Mouse (Mus musculus) kidney, adult 8-10 months (tissue): ENCODE data around the gene Ptpro.
A peak's percentile ranks its signal among the peaks of the same experiment; 100 is the strongest.

Source experiments
- DNase-seq, 2 experiments: peaks; one replicate each; pipeline ENCODE4 v3.0.0; 2022

Gene Ptpro

DNA sequence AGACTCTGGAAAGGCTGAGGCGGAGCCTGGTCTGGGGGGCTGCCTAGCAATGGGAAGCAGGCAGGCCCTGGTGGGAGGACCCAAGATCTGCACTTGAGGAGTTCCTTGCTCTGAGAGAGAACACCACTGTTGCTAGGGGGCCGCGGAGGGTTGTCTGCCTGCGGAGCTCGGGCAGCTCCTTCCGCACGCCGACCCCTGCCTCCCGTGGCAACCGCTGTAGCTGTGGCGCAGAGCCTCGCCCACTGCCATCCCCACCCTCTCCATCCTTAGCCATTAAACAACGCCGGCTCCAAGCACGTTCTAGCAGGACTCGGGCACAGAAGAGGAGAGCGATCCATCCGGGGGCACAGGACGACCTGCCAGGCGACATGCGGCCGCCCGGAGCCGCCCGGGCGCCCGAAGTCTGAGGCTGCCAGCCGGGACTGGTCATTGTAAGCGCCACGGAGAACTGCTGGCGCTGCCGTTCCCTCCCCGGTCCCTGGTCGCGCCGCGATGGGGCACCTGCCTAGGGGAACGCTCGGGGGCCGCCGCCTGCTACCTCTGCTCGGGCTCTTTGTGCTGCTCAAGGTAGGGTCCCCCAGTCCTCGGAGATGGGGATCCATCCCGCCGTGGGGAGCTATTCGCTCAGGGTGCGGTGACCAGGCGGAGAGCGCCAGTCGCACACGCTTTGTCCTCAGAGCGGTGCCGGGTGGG is at the start of gene Ptpro:
TSS of gene Ptpro (plus strand) at position 126 of the 693 bp plus-strand sequence.
- no peak for DNase-seq

DNA sequence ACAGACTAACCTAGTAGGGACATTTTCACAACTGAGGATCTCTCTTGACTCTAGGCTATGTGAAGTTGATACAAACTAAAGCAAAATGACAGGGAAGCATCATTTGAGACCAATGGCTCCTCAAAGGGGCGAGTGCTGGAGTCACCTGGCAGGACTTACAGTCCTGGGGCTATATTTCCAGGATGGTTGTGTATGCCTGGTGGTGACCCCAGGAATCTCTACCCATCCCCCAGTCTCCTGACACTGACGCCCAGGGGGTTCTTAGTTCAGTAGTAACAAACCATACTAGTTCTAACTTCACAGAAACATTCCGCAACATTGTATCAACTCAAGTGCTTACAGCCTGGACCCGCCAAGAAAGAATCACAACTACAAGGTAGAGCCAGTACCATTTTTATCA is 49.5 kb upstream of the Ptpro start:
- DNase-seq: no peak

GRCm38 (mm10) chr6:137205662-137206400 is 46.3 kb upstream of the Ptpro start:
- DNase-seq: no peak

- peak; percentile 69 to 80 for DNase-seq
Measured at GRCm38 (mm10) chr6:137207126-137207525, 45.0 kb upstream of the Ptpro start.

DNA sequence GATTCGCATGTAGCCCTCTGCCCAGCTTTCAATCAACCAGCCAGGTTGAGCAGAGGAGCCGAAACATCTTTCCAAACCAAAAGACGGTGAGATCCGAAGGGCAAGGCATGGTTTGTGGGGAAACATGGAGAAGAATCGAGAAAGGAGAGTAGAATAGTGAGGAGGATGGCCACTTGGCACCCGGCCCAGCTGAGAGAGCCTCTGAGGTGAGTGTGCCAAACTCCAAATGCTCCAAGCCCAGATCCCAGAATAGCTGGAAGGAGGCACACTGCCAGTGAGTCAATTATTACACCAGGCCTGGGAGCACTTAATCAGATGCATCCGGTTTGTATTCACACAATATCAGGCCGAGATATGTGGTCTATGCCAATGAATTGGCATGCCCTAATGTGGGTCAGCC is 42.1 kb upstream of the Ptpro start:
- DNase-seq: peak; percentile 93 to 94

DNA sequence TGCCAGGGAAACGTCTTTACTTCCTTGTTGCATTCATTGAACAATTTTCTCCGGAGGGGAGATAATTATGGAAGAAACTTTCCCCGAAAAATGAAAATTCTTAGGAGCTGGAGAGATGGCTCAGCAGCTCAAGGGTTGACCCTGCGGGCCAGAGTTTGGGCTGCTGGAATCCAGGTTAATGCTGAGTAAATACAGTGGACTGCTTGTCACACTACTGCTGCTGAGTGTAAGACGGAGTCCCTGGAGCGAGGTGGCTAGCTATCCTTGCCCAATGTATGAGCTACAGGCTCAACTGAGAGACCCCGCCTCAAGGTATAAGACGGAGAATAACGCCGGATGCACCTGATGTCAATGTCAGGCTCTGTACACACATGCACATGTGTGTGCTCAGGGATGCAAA is 41.1 kb upstream of the Ptpro start:
- no peak for DNase-seq

GRCm38 (mm10) chr6:137211441-137211840 is 40.7 kb upstream of the Ptpro start:
- peak; percentile 42 to 50 for DNase-seq

- no peak for DNase-seq
Measured at GRCm38 (mm10) chr6:137217841-137218463, 34.2 kb upstream of the Ptpro start.

GRCm38 (mm10) chr6:137252887-137253242 is 746 bp downstream of the Ptpro start:
- DNase-seq: no peak

GRCm38 (mm10) chr6:137253415-137253814 is 1.3 kb downstream of the Ptpro start:
- no peak for DNase-seq

GRCm38 (mm10) chr6:137261033-137261432 is 8.9 kb downstream of the Ptpro start:
- no peak for DNase-seq

DNA sequence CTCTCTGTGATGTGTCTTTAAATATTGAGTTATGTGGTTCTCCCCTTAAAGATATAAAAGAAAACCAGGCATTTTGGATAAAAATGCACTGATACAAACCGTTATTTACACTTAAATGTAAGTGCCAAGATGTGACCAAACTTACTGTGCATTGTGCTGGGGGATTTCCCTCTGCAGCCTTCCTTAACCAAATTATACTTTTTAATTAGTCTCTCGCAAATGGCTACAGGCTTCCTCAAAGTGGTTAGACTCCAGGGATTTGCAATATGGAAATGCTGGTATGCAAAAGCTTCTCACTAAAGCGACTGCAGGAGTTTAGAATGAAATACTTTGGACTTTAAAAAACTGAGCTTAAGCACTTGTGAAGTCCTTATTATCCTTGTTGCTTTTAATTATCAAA is 10.0 kb downstream of the Ptpro start:
- no peak for DNase-seq

DNA sequence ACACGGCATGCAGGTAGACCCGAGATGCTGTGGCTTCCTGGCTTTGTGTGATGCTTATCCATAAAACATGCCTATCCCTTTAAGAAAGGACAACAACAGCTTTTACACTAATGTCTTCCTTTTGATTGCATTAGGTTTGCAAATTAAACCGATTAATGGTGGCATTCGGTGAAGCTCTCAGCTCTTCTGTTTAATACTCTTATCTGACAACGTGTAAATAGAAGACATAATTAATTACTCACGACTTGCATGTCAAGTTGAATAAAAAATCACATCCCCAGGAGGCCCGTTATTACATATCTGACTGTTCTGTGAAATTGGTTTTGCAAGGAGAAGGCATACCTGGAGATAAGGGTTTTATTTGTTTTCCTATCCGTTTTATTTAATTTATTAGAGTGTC is 15.9 kb downstream of the Ptpro start:
- DNase-seq: no peak

DNA sequence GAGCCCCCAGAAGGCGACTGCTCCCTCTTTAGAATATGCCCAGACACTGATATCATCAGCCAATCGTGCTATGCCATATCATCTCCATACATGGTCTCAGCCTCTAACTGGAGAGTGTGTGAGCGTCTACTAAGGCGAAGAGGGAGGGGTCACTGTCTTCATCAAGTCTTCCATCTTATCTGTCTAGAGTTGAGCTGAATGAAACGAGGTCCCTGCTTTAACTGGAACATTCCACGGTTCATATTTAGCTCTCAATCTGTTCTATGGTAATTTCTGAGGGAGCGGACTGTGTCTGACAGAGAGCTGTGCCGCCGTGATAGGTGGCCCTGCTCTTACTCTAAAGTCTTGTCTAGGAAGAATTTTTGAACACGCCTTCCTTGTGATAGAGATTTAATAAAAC is 16.5 kb downstream of the Ptpro start:
- DNase-seq: no peak

GRCm38 (mm10) chr6:137272513-137272912 is 20.4 kb downstream of the Ptpro start:
- no peak for DNase-seq

DNA sequence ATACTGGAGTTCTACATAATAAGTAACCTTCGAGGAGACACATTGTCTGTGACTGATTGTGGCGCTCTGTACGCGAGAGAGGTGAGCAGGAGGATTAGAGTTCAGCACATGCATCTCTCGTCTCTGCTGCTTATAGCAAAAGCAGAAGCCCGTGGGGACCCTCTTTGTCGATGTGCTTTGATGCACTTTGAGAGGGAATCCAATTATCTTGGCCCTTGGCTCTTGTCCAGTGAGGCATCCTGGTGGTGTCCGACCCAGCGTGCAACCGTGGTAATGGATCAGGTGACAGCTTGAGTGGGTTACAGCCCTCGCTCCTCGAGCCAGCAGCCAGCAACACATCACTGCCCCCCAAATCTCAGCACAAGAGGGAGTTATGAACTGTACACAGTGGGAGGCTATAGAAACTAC is 25.5 kb downstream of the Ptpro start:
- DNase-seq: no peak

DNA sequence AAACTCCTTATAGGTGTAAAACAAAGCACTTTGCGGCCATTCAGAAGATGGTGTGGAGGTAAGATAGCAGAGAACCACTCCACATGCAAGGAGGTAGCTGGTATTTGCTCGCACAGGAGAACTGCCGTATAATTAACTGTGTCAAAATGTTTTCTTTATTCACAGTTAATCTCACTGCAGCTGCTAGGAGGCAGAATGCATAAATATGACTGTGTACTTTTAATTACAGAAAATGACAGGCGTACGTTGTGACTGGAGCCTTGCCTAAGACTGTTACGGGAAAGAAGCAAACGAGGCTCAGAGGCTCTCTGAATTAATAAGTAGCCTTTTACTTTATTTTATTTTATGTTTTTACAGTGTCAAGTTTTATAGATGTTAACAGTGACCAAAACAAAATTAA is 27.5 kb downstream of the Ptpro start:
- no peak for DNase-seq

DNA sequence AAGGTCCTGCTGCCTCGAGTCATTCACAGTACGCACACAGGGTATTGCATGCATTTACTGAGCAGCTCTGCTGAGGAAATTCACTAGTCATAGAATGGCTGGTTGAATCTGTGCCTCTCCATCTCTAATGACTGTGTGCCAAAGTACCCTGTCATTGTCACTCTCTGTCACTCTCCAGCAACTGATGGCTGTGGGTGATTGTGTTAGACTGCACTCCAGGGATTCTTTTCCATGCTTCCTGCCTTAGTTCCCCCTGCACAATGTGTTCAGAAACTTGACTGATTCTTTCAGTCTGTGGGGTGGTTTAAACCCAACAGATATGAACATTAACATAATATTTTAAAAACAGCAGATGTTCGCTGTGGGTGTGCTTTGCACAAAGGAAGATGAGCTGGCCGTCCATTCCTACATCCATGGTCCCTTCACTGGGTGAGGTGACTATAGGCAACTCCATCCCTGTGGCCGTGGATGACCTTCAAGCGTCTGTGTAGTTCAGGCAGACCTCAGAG is 29.5 kb downstream of the Ptpro start:
- DNase-seq: no peak

DNA sequence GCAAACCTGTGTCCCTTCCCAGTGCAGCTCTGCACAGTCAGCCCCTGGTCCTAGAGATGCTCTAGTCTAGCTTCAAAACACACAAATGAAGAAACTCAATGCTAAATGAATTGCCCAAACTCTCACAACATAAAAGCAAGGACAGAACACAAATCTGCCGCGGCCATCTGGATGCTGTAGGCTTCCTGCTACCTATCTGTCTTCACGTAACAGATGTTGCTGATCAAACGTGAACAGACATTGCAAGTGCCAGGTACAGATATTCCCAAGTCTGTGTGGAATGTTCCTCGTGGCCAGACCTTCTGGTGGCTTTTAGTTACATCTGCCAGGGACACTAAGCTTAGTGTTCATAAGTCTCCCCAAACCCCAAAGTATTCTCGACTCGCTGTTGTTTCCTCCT is 29.9 kb downstream of the Ptpro start:
- DNase-seq: no peak

GRCm38 (mm10) chr6:137286376-137286775 is 34.3 kb downstream of the Ptpro start:
- DNase-seq: no peak

- DNase-seq: no peak
Measured at GRCm38 (mm10) chr6:137287788-137288187, 35.7 kb downstream of the Ptpro start.

DNA sequence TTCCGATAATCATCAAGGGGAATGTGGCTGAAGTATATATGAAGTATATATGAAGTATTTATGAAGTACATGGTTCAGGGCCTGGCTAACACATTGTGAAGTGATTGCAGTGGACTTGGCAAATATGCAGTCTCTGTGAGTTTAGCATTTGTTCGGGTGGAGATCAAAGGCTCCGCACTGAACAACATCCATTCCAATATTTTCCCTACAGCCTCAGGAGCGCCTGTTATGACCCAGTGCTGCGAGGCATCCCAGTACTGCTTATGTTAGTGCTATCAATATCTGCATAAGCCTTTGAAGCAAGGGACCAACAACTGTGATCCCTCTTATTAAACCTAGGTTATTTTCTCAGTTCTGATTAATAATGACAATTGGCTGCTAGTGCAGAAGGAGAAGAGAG is 36.1 kb downstream of the Ptpro start:
- DNase-seq: no peak

DNA sequence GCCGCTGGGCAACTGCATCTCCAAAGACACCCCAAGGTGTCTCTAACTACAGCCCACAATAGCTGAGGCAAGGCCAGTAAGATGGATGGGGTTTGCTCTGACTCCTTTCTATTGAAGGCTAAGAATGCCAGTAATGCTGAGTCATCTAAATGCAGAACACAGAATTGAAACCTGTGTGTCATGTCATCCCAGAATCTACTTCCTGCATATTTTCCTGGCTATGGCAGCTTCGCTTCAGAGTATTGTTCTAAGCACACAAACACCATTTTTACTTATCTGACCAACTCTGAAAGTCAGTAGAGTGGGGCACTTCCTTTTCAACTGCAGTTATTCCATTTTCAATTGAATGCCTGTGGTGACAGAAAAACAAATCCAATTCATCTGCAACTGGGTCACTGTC is 40.3 kb downstream of the Ptpro start:
- no peak for DNase-seq
